Comparison of ENCODE assay signal across 34 mouse cellular contexts in the genomic region with DNA sequence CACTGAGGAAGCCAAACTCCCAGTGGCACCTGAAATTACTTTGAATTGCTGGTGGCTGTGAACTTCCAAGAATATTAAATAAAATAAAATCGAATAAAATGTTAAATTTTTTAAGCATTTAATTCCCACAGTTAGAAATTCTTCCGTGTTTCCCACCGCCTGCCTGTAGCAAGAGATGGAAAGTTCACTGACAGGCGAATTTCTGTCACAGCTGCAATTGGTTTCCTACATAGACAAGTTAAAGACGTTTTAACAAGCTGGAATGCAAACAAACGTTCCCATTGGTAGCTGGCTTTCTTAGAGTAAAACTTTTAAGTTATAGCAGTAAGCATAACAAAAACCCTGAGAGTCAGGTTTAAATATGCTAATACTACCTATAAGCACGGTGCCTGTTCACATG.
"Had no signal": no experiment of that assay in that cellular context is flagged by ENCODE, and none has a peak within 500 bp of the region (broad histone marks: within the 10 kb centered on the region; RNA-seq: fewer than 3 reads in every experiment).

No protein-coding gene starts in this region.

- H3K36me3 ChIP-seq: heart, embryonic 10.5 days; heart, embryonic 12.5 days; heart, embryonic 13.5 days; heart, embryonic 15.5 days; hindbrain, embryonic 10.5 days; hindbrain, embryonic 12.5 days; hindbrain, embryonic 13.5 days; hindbrain, embryonic 15.5 days; intestine, embryonic 15.5 days; kidney, embryonic 15.5 days had no signal

- H3K27me3 ChIP-seq: heart, embryonic 12.5 days; heart, embryonic 13.5 days; heart, embryonic 15.5 days; hindbrain, embryonic 12.5 days; hindbrain, embryonic 13.5 days; hindbrain, embryonic 15.5 days; intestine, embryonic 15.5 days; kidney, embryonic 15.5 days had no signal

- H3K4me1 ChIP-seq: heart, embryonic 10.5 days; heart, embryonic 12.5 days; heart, embryonic 13.5 days; heart, embryonic 15.5 days; hindbrain, embryonic 12.5 days; hindbrain, embryonic 13.5 days; hindbrain, embryonic 15.5 days; intestine, embryonic 15.5 days; kidney, embryonic 15.5 days had no signal

- H3K4me3 ChIP-seq: heart, embryonic 10.5 days; heart, embryonic 12.5 days; heart, embryonic 13.5 days; heart, embryonic 15.5 days; hindbrain, embryonic 10.5 days; hindbrain, embryonic 12.5 days; hindbrain, embryonic 13.5 days; hindbrain, embryonic 15.5 days; intestine, embryonic 15.5 days; kidney, embryonic 15.5 days; layer of hippocampus, adult 2 months; left cerebral cortex, adult 2 months had no signal

- H3K4me2 ChIP-seq: heart, embryonic 11.5 days; heart, embryonic 12.5 days; heart, embryonic 13.5 days; heart, embryonic 15.5 days; hindbrain, embryonic 12.5 days; hindbrain, embryonic 13.5 days; hindbrain, embryonic 14.5 days; hindbrain, embryonic 15.5 days; intestine, embryonic 15.5 days; kidney, embryonic 15.5 days had no signal

- H3K9ac ChIP-seq: heart, embryonic 12.5 days; heart, embryonic 13.5 days; heart, embryonic 15.5 days; hindbrain, embryonic 12.5 days; hindbrain, embryonic 13.5 days; hindbrain, embryonic 14.5 days; hindbrain, embryonic 15.5 days; intestine, embryonic 15.5 days; kidney, embryonic 15.5 days had no signal

- H3K27ac ChIP-seq: heart, embryonic 10.5 days; heart, embryonic 13.5 days; heart, embryonic 15.5 days; hindbrain, embryonic 10.5 days; hindbrain, embryonic 12.5 days; hindbrain, embryonic 13.5 days; hindbrain, embryonic 14.5 days; hindbrain, embryonic 15.5 days; hindbrain, postnatal 0 days; intestine, embryonic 15.5 days; kidney, embryonic 15.5 days; layer of hippocampus, adult 2 months; left cerebral cortex, adult 2 months had no signal

- DNase-seq: heart, postnatal 10 days; heart, postnatal 14 days; heart, postnatal 36 days; heart, postnatal 4 days; kidney, adult 11 months; kidney, adult 18-20 months; kidney, adult 2 months; kidney, adult 8-10 months; kidney, adult 9 months; kidney, postnatal 10 days; kidney, postnatal 14 days; kidney, postnatal 25 days; kidney, postnatal 36 days; layer of hippocampus, adult 9-11 months; layer of hippocampus, postnatal 36 days had no signal

- H3K9me3 ChIP-seq: heart, embryonic 10.5 days; heart, embryonic 12.5 days; heart, embryonic 13.5 days; heart, embryonic 15.5 days; hindbrain, embryonic 10.5 days; hindbrain, embryonic 12.5 days; hindbrain, embryonic 13.5 days; hindbrain, embryonic 15.5 days; intestine, embryonic 15.5 days; kidney, embryonic 15.5 days had no signal

- ATAC-seq: hindbrain, embryonic 16.5 days; hindbrain, postnatal 0 days; inflammation-experienced regulatory T-cells, adult 6 months; intestine, embryonic 15.5 days; intestine, embryonic 16.5 days; intestine, postnatal 0 days had no signal
